Mouse (Mus musculus): ENCODE results near the gene Olfr1224-ps1. TPM values are rescaled to one million over a fixed set of nuclear protein-coding genes. Genes with fewer than 3 reads are reported as not detected.
"Not testable (repeated sequence)": the region's sequence is repeated elsewhere in the genome, so short reads cannot be mapped to it uniquely, and the experiment has no call there.

The Olfr1224-ps1 gene
- not detected in 2 replicates for polyA plus RNA-seq (2015; fragmentation: Nextera tagmentation; extraction: Ambion mirVana)

DNA sequence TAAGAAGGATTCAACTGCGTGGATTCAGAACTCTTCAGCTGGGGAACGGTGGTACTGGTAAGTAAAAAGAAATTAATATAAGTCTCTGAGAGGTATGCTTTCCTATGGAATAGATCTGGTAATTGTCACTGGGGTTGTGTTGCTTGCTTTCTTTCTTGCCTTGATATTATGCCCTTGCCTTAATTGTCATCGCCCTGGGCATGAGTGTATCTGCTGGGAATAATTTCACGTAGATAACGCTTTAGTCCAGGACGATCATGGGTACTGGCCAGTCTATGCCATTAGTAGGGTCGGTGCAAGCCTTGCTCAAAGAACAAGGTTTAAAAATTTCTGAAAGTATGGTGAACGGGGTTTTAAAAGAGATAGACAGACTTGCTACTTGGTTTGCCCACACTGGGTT lies at the start of gene Olfr1224-ps1:
Gene Olfr1224-ps1, minus strand, starts transcription at position 101 of the 400 bp plus-strand sequence.
- not testable (repeated sequence) for H3K27me3 ChIP-seq (ENCODE audit: control insufficient read depth, insufficient read depth, low read depth, low read length); H3K4me1 ChIP-seq (ENCODE audit: control insufficient read depth, low read depth, low read length); H3K4me3 ChIP-seq (ENCODE audit: low read depth, low read length); H3K4me2 ChIP-seq (ENCODE audit: low read depth, low read length); H3K9me3 ChIP-seq (replicated peaks; ENCODE audit: control insufficient read depth, low read length); H3K27ac ChIP-seq (ENCODE audit: low read length); H3K9ac ChIP-seq (ENCODE audit: low read depth, low read length); H3K36me3 ChIP-seq (ENCODE audit: control insufficient read depth, insufficient read depth); ATAC-seq (ENCODE audit: low read depth)
- WGBS (ENCODE audit: insufficient replicate concordance): 78% methylated on average over 8 of the region's 8 CpGs

DNA sequence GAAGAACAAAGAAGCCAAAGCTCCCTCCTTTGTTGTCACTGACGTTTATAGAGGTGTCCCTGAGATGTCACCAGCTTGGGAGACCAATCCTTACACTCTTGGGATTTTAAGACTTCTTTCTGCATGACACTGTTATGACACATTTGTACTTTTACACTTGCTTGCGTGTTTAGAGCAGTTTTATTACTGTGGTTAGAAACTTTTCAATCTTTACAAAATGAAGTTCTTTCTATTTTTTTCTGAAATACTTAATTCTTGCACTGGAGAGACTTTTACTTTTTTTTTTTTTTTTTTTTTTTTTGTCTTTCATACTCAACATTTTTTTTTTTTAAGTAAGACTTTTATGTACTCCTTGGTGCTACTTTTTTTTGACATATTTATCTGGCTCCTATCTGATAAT lies 36.1 kb upstream of the Olfr1224-ps1 start, which contains the start of gene Olfr1226:
Gene Olfr1226, minus strand, starts transcription at position 101 of the 400 bp plus-strand sequence.
- Histone ChIP-seq H3K9ac (ENCODE audit: low read depth, low read length) (no peak within 1 kb of the TSS), H3K27me3 (ENCODE audit: control insufficient read depth, insufficient read depth, low read depth, low read length) (no peaks in the 10 kb centered on the region), H3K4me2 (ENCODE audit: low read depth, low read length) (no peak within 1 kb of the TSS), H3K4me3 (ENCODE audit: low read depth, low read length) (no peak within 1 kb of the TSS), H3K36me3 (ENCODE audit: control insufficient read depth, insufficient read depth) (no peaks in the 10 kb centered on the region), H3K27ac (ENCODE audit: low read length) (no peak within 1 kb of the TSS), H3K9me3 (replicated peaks; ENCODE audit: control insufficient read depth, low read length) (no peaks in the 10 kb centered on the region), H3K4me1 (ENCODE audit: control insufficient read depth, low read depth, low read length) (no peaks in the 10 kb centered on the region)
- no peak for ATAC-seq (ENCODE audit: low read depth)
- 42% methylated on average over 2 of the region's 2 CpGs for WGBS (ENCODE audit: insufficient replicate concordance)

DNA sequence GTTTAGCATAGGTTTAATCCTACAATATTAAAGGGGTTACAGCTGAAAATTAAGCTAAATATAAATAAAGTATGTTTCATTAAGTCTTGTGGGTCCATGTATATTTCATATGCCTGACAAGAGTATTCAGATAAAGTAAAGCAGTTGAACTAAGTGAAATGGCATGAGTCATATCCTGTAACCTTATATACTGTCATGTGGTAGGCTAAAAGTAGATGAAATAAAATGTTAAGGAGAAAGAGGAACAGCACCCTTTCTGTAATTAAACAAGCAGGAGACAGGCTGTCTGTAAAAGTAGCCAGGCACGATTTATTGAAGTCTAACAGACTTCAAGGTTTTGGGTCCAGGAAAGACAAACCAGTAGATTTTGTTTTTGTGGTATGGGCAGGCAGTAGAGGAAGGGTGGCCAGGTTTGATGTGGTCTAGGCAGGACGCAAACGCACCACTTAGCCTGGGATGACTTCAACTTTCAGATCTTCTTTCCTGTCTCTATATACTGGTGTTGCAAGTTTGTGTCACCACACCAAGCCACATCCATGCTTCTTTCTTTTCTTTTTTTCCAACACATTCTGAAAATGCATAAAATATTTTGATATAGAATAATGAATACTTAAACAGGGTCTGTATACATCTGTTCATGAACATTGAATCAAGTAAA lies 32.6 kb upstream of the Olfr1224-ps1 start:
- H3K4me1 ChIP-seq (ENCODE audit: control insufficient read depth, low read depth, low read length): no peaks in the 10 kb centered on the region
- no peak overlapping the region for H3K9ac ChIP-seq (ENCODE audit: low read depth, low read length)
- no peak overlapping the region for H3K27ac ChIP-seq (ENCODE audit: low read length)
- 26% methylated on average over 3 of the region's 3 CpGs for WGBS (ENCODE audit: insufficient replicate concordance)
- H3K9me3 ChIP-seq (replicated peaks; ENCODE audit: control insufficient read depth, low read length): no peaks in the 10 kb centered on the region
- H3K27me3 ChIP-seq (ENCODE audit: control insufficient read depth, insufficient read depth, low read depth, low read length): no peaks in the 10 kb centered on the region
- no peak overlapping the region for H3K4me3 ChIP-seq (ENCODE audit: low read depth, low read length)
- ATAC-seq (ENCODE audit: low read depth): no peak
- no peaks in the 10 kb centered on the region for H3K36me3 ChIP-seq (ENCODE audit: control insufficient read depth, insufficient read depth)
- no peak overlapping the region for H3K4me2 ChIP-seq (ENCODE audit: low read depth, low read length)

DNA sequence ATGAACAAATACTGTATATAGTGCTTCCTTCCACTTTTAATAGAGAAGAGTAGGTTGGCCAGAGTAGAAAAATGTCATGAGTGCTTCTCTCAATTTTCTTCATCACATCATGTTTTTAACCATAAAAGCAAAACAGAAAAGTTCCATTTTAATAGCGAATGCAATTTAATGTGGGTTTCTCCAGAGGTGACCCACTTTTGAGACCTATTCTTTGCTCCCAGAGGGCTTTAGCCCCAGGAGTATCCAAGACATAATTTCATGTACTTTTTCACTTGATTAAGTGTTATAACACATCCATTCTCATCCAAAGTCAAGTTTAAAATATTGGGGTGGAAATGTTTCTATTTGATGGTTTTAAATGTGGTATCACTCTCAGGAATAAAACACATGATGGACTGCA lies 10.7 kb upstream of the Olfr1224-ps1 start, which contains the start of gene Olfr1225:
Gene Olfr1225, minus strand, starts transcription at position 101 of the 400 bp plus-strand sequence.
- 50% methylated on average over 1 of the region's 1 CpGs for WGBS (ENCODE audit: insufficient replicate concordance)
- Histone ChIP-seq H3K4me2 (ENCODE audit: low read depth, low read length) (no peak within 1 kb of the TSS), H3K9me3 (replicated peaks; ENCODE audit: control insufficient read depth, low read length) (no peaks in the 10 kb centered on the region), H3K36me3 (ENCODE audit: control insufficient read depth, insufficient read depth) (no peaks in the 10 kb centered on the region), H3K9ac (ENCODE audit: low read depth, low read length) (no peak within 1 kb of the TSS), H3K4me1 (ENCODE audit: control insufficient read depth, low read depth, low read length) (no peaks in the 10 kb centered on the region), H3K27ac (ENCODE audit: low read length) (no peak within 1 kb of the TSS), H3K27me3 (ENCODE audit: control insufficient read depth, insufficient read depth, low read depth, low read length) (no peaks in the 10 kb centered on the region), H3K4me3 (ENCODE audit: low read depth, low read length) (no peak within 1 kb of the TSS)
- ATAC-seq (ENCODE audit: low read depth): no peak

DNA sequence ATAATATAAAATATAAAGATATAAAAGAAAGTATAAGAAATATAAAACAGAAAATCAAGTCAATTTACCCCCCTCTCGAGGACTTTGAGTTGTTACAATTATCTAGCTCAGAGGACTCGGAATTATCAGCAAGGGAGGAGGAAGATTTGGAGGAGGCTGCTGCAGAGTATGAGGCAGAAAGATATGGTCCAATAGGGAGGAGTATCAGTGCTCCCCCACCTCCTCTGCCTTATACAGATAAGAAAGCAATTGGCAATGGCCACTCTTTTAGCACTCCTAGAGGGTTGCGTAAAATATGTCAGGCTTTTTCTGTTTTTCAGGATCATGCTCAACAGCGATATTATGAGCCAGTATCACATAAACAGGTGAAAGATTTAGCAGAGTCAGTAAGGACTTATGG lies 820 bp upstream of the Olfr1224-ps1 start:
- not testable (repeated sequence) for H3K4me2 ChIP-seq (ENCODE audit: low read depth, low read length); H3K9me3 ChIP-seq (replicated peaks; ENCODE audit: control insufficient read depth, low read length); H3K4me1 ChIP-seq (ENCODE audit: control insufficient read depth, low read depth, low read length); ATAC-seq (ENCODE audit: low read depth); H3K4me3 ChIP-seq (ENCODE audit: low read depth, low read length); H3K9ac ChIP-seq (ENCODE audit: low read depth, low read length); H3K36me3 ChIP-seq (ENCODE audit: control insufficient read depth, insufficient read depth); H3K27ac ChIP-seq (ENCODE audit: low read length); H3K27me3 ChIP-seq (ENCODE audit: control insufficient read depth, insufficient read depth, low read depth, low read length)
- WGBS (ENCODE audit: insufficient replicate concordance): 62% methylated on average over 4 of the region's 4 CpGs

DNA sequence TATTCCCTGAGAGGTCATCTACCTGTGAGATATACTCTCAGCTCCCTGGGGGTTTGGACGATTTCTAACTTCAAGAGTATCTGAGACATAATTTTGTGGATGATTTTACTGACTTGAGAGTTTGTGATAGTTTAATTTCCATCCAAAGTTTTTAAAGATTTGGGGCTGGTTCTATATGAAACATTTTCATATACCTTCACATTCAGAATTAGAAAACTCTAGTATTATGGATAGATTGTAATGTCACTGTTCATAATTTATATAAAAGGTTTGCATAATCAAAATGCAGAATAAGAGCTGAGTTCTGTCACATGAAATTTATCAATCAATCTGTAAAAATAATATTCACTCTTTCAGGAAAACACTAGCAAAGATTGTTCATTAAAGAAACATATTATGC lies 12.4 kb downstream of the Olfr1224-ps1 start, which contains the start of gene Olfr1223:
Gene Olfr1223, minus strand, starts transcription at position 101 of the 400 bp plus-strand sequence.
- Histone ChIP-seq H3K9me3 (replicated peaks; ENCODE audit: control insufficient read depth, low read length) (no peaks in the 10 kb centered on the region), H3K36me3 (ENCODE audit: control insufficient read depth, insufficient read depth) (no peaks in the 10 kb centered on the region), H3K27ac (ENCODE audit: low read length) (no peak within 1 kb of the TSS), H3K4me1 (ENCODE audit: control insufficient read depth, low read depth, low read length) (no peaks in the 10 kb centered on the region), H3K27me3 (ENCODE audit: control insufficient read depth, insufficient read depth, low read depth, low read length) (no peaks in the 10 kb centered on the region), H3K9ac (ENCODE audit: low read depth, low read length) (no peak within 1 kb of the TSS), H3K4me2 (ENCODE audit: low read depth, low read length) (no peak within 1 kb of the TSS), H3K4me3 (ENCODE audit: low read depth, low read length) (no peak within 1 kb of the TSS)
- WGBS (ENCODE audit: insufficient replicate concordance): 38% methylated on average over 1 of the region's 1 CpGs
- ATAC-seq (ENCODE audit: low read depth): no peak

DNA sequence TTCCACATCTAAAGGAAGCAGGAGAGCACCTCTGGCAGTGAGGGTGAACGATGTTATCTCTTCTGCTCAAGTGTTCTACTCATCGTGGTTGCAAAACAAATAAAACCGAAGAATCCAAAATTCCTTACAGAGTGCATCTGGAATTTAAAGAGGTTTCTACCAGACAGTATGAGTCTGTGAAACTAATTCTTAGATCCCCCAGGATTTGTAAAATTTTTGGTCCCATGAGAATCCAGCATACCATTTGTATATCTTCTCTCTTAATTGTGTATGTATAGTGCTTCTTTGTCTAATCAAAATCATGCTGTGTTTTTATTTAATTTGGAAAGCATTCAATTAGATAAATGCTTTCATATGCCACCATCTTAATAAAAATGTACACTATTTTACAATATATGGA lies 30.9 kb downstream of the Olfr1224-ps1 start, which contains the start of gene Olfr1222:
Gene Olfr1222, minus strand, starts transcription at position 101 of the 400 bp plus-strand sequence.
- H3K4me3 ChIP-seq (ENCODE audit: low read depth, low read length): no peak within 1 kb of the TSS
- no peak within 1 kb of the TSS for H3K4me2 ChIP-seq (ENCODE audit: low read depth, low read length)
- no peak within 1 kb of the TSS for H3K9ac ChIP-seq (ENCODE audit: low read depth, low read length)
- 34% methylated on average over 3 of the region's 3 CpGs for WGBS (ENCODE audit: insufficient replicate concordance)
- no peak within 1 kb of the TSS for H3K27ac ChIP-seq (ENCODE audit: low read length)
- no peak for ATAC-seq (ENCODE audit: low read depth)
- no peaks in the 10 kb centered on the region for H3K9me3 ChIP-seq (replicated peaks; ENCODE audit: control insufficient read depth, low read length)
- no peaks in the 10 kb centered on the region for H3K27me3 ChIP-seq (ENCODE audit: control insufficient read depth, insufficient read depth, low read depth, low read length)
- no peaks in the 10 kb centered on the region for H3K36me3 ChIP-seq (ENCODE audit: control insufficient read depth, insufficient read depth)
- H3K4me1 ChIP-seq (ENCODE audit: control insufficient read depth, low read depth, low read length): no peaks in the 10 kb centered on the region

DNA sequence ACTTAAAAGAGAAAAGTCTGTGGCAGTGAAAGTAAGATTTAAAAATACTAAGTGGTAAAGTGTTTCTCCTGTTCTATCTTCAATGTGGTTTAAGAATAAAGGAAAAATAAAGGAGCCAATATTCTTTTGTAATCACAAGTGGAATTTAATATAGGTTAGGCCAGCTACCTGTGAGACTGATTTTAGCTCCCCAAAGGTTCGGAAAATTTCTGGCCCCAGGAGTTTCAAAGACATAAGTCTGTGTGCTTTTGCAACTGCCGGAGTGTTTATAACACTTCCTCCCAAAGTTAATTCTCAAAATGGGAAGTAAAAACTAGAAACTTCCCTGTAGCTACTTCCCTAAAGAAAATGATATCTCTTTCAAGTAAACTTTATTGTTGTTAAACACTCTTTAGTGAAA lies 46.7 kb downstream of the Olfr1224-ps1 start, which contains the start of gene Olfr1221:
Gene Olfr1221, minus strand, starts transcription at position 101 of the 400 bp plus-strand sequence.
- no peak for ATAC-seq (ENCODE audit: low read depth)
- no peaks in the 10 kb centered on the region for H3K9me3 ChIP-seq (replicated peaks; ENCODE audit: control insufficient read depth, low read length)

DNA sequence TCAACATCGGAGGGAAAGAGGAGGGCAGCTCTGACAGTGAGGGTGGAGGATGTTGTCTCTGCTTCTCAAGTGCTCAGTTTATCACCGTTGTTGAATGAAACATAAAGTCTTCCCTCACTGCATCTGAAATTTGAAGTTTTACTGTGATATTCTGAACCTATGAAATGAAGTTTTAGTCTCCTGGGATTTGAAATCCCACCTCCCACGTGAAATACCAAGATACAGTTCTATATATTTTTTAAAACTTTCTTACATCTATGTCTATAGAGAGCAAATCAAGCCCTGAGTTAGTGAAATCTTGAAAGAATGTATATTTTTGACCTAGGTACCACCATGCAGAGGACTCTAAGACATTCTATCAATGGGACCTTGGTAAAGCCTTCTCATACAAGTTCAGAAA lies 57.2 kb downstream of the Olfr1224-ps1 start, which contains the start of gene Olfr1220:
Gene Olfr1220, minus strand, starts transcription at position 101 of the 400 bp plus-strand sequence.
- no peak for ATAC-seq (ENCODE audit: low read depth)
- Histone ChIP-seq H3K9me3 (replicated peaks; ENCODE audit: control insufficient read depth, low read length) (no peaks in the 10 kb centered on the region), H3K36me3 (ENCODE audit: control insufficient read depth, insufficient read depth) (no peaks in the 10 kb centered on the region), H3K4me2 (ENCODE audit: low read depth, low read length) (no peak within 1 kb of the TSS), H3K9ac (ENCODE audit: low read depth, low read length) (no peak within 1 kb of the TSS), H3K4me1 (ENCODE audit: control insufficient read depth, low read depth, low read length) (no peaks in the 10 kb centered on the region), H3K27ac (ENCODE audit: low read length) (no peak within 1 kb of the TSS), H3K4me3 (ENCODE audit: low read depth, low read length) (no peak within 1 kb of the TSS), H3K27me3 (ENCODE audit: control insufficient read depth, insufficient read depth, low read depth, low read length) (no peaks in the 10 kb centered on the region)
- 58% methylated on average over 3 of the region's 3 CpGs for WGBS (ENCODE audit: insufficient replicate concordance)

More for the DNA sequence above, 46.7 kb downstream of the Olfr1224-ps1 start, which contains the start of gene Olfr1221:
- no peaks in the 10 kb centered on the region for H3K36me3 ChIP-seq (ENCODE audit: control insufficient read depth, insufficient read depth)
- no peak within 1 kb of the TSS for H3K27ac ChIP-seq (ENCODE audit: low read length)
- H3K27me3 ChIP-seq (ENCODE audit: control insufficient read depth, insufficient read depth, low read depth, low read length): no peaks in the 10 kb centered on the region
- H3K4me1 ChIP-seq (ENCODE audit: control insufficient read depth, low read depth, low read length): no peaks in the 10 kb centered on the region
- no peak within 1 kb of the TSS for H3K4me2 ChIP-seq (ENCODE audit: low read depth, low read length)
- H3K4me3 ChIP-seq (ENCODE audit: low read depth, low read length): no peak within 1 kb of the TSS
- 29% methylated on average over 2 of the region's 2 CpGs for WGBS (ENCODE audit: insufficient replicate concordance)
- no peak within 1 kb of the TSS for H3K9ac ChIP-seq (ENCODE audit: low read depth, low read length)

Measured in liver, embryonic 16.5 days (tissue).